Mouse (Mus musculus) hematopoietic stem cell, adult 5-6 weeks (primary cell): Measurements from ENCODE around the gene Cdk14. TPM values are rescaled to one million over a fixed set of nuclear protein-coding genes. Genes with fewer than 3 reads are reported as not detected.
A peak's percentile ranks its signal among the peaks of the same experiment; 100 is the strongest.

Experiments used
- ATAC-seq, 2 experiments: fragments of 125-278 bp in 1 of 2; replicated peaks in 1 of 2; 2 replicates each; pipeline ENCODE4 v1.8.0; 2016 to 2017; ENCODE audit warnings: inconsistent platforms in 2 of 2, mild to moderate bottlenecking in 2 of 2, moderate number of reproducible peaks in 2 of 2, low read depth in 1 of 2, moderate TSS enrichment in 1 of 2; ENCODE audit not compliant: low FRiP score in 2 of 2, poor library complexity in 2 of 2, severe bottlenecking in 2 of 2, insufficient read depth in 1 of 2, low TSS enrichment in 1 of 2
- total RNA-seq: library from RNA; stranded (forward); fragments of 172-1452, 232-1000 nt; gene quantifications from 2 replicates; pipeline ENCODE4 v1.2.3, GENCODE M21; 2017

The Cdk14 gene
- total RNA-seq, 1 experiment from 2014 or later = 14.8 TPM

DNA sequence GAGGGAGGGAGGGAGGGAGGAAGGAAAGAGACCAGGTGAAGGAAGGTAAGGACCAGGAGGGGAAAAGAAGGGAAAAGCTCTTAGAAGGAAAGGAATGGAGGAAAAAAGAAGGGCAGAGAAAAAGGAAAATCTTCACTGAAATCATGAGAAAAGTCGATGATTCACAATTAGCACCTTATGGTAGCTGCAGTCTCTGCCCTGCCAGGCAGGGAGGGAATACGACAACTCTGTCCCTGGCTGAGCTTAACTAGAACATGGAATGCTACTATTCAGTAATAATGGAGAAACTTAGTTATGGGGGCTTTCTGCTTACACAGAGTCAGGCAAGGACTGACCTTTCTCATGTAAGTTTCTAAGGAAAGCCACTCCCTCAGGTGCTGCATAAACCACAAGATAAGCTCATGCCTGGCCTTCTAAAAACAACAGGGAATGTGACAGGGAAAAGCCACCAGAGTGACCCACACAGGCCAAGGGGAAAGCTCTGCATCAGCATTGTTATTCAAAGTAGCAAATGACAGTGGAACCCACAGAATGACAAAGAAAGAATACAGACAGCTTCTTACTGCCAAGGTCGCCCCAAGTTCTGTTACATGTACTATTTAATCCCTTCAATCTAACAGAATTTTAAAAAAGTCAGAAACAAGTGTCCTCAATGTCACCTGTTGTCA is 323.7 kb downstream of the Cdk14 start:
- ATAC-seq = no peak

DNA sequence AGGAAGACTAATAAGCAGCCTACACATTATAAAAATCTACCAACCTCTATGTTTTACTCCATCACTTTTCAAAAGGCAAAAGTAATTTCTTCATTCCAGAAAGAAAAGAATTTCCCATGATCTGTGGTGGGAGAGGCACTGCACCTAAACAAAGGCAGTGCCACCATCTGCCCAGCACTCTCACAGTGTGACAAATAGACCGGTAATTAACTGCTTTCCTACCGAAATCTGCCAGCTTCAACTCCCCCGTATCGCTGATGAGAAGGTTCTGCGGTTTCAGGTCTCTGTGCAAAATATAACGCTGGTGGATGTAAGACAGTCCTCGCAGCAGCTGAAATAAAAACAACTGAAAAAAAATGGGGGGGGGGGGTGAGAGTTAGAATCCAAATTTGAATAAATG is 327.4 kb downstream of the Cdk14 start:
- no peak for ATAC-seq

- peak; percentile 36 to 37; a peak in 1 of 4 replicates for ATAC-seq
These were observed 348.6 kb downstream of the Cdk14 start for GRCm38 (mm10) chr5:5071526-5071925.

DNA sequence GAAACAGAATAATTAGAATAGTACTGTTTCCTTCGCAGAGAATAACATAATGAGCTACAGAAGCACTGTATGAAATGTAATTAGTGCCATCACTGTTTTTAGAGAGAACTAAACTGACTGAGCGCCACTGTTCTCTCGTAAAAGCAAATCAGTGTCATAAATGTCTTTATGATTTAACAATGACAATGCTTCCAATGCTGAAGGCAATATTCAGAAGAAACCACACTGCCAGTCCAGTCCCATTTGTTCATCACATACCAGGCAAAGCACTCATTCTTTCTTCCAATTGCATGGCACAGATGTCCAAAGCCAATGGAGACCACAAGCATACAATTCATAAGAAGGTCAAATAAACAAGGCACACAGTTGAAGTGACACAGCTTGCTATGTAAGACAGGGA is 355.4 kb downstream of the Cdk14 start:
- ATAC-seq = no peak

- peak; percentile 45 to 65 for ATAC-seq
These were observed 363.8 kb downstream of the Cdk14 start for GRCm38 (mm10) chr5:5056102-5056883.

- ATAC-seq = no peak
These were observed 364.6 kb downstream of the Cdk14 start for GRCm38 (mm10) chr5:5055494-5055893.

DNA sequence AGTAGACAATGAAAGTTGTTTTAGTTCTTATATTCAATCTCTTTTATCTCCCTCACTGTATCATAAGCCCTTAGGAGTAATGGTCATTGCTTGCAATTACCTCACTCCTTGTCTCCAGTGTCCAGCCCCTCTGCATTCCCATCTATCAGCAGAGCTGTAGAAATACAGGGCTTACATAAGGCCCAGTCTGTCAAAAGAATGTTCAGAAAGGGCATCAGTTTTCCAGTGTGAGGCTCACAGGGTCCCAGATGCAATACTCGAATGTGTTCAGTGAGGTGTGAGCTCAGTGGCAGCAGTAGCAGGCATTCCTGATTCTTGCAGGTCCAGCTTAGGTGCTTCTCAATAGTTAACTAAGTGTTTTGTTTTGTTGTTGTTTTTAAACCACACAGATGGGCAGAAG is 365.8 kb downstream of the Cdk14 start:
- ATAC-seq = no peak

GRCm38 (mm10) chr5:5044326-5044725 is 375.8 kb downstream of the Cdk14 start:
- no peak for ATAC-seq

DNA sequence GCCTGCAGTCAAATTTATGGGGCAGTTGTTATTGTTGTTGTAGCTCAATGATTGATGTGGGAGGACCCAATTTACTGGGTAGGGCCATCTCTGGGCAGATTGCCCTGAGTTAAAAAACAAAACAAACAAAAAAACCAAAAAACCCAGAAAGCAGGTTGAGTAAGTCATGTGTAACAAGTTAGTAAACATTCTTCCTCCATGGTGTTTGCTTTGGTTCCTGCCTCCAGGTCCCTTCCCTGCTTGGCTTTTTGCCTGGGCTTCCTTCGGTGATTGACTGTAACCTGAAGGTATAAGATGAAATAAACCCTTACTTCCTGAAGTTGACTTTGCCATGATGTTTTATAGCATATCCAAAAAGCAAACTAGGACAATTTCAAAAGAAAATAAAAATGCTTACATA is 377.4 kb downstream of the Cdk14 start:
- ATAC-seq = no peak

DNA sequence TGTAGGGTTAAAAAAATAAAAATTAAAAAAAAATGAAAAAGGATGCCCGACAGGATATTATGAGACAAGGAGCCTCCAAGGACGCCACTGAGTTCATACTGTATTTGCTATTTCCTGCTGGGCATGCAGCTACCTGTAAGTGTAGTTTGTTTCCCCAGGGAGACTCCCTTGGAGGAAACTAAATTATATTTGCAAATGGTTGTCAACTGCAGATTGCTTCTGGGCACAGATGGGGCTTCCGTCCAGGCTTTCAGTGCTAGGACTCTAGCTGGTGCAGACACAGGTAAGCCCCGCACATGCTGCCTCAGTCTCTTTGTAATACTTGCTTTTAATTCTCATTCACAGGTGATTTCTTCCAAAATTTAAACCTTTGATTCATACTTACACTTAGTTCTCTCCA is 378.6 kb downstream of the Cdk14 start:
- ATAC-seq = no peak

DNA sequence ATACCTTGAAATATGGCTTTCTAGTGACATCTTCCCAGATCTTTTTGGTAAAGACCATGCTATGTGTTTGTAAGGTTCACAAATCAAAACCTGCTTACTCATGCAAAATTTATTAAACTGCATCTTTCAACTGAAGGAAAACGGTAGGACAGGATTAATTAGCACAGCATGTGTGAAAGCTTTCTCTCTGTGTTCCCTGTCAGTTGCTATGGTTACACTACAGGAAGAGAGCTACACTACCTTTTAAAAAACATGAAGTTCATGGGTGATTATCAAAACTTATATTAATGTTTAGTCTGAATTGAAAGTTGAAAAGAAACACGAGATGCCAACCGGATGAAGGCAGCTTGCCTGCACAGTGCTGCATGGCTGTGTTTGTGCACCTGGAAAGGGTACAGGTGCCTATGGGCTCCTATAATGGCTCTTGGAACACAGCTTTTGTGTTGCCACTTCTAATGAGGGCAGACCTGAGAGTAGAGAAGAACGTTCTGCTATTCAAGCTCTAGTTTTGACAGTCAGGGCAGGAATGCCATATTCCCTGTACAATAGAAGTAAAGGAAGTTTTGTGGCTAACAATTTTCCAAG is 380.3 kb downstream of the Cdk14 start:
- peak; percentile 17 to 56; a peak in 2 of 4 replicates for ATAC-seq

- ATAC-seq = no peak
These were observed 386.7 kb downstream of the Cdk14 start for GRCm38 (mm10) chr5:5033445-5033844.

- ATAC-seq = no peak
These were observed 387.3 kb downstream of the Cdk14 start for GRCm38 (mm10) chr5:5032847-5033246.

DNA sequence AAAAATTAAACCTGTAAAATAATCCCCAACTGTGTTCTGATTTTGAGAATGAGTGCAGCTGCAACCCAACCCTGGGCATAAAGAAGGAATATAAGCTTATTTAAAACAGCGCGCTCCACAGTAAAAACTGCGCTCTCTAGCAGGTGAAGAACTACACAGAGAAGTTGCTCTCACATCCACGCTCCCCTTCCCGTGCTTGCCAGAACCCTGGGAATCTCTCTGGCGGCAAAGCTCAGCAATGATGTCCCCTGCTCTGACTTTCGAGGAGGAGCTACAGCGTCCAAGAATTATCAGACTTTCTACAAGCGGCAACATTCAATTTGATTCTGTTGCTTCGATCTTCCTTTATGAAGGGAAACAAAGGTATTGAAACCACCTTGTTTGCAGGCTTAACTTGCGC is 387.7 kb downstream of the Cdk14 start:
- no peak for ATAC-seq

DNA sequence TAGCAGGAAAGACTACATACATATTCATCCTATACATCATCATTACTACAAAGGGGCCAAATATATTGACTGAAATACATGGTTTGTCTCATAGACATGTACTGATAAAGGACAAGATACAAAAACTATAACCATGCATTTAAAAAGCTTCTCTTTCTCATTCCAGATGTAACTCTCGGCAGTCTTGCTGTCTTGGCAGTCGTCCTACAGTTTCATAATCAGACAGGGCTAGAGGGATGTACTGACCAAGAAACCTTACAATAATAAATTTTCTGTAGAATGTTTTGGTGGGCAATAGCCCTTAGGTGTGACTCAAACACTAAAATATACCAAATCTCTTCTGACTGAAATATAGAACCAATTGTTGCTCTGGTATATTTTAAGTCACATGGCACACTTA is 389.7 kb downstream of the Cdk14 start:
- ATAC-seq = no peak

- ATAC-seq = no peak
These were observed 401.2 kb downstream of the Cdk14 start for GRCm38 (mm10) chr5:5018959-5019358.

- ATAC-seq = no peak
These were observed 401.9 kb downstream of the Cdk14 start for GRCm38 (mm10) chr5:5018242-5018641.

DNA sequence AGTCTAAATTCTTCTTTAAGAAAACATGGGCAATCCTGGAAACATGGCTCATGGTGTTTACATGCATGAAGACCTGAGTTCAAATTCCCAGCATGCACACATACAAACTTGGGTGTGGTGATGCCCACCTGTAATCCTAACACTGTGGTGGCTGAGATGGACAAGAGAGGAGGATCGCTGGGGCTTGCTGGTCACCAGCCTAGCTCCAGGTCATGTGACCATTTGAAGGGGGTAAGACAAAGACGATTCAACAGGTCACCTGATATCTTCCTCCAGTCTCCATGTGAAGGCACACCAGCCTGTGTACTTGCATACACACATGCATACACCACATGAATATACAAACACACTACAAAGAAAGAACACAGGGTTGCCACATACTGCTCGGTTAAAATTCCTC is 406.3 kb downstream of the Cdk14 start:
- ATAC-seq = no peak
